12 mouse cellular contexts compared by ENCODE assay signal in genomic region chr4:107817463-107817862, GRCm38 (mm10). TPM values are rescaled to one million over a fixed set of nuclear protein-coding genes. Genes with fewer than 3 reads are reported as not detected.
DNase-seq lines count a peak whose midpoint lies in the region; ATAC-seq and TF ChIP-seq lines count a peak whose summit lies in the region.
"Had no signal": no experiment of that assay in that cellular context is flagged by ENCODE, and none has a peak within 500 bp of the region (broad histone marks: within the 10 kb centered on the region; RNA-seq: fewer than 3 reads in every experiment).

No protein-coding gene starts in this region.

- DNase-seq in kidney, postnatal 4 days, result peak; percentile 42 to 56
- peak; percentile 51 for DNase-seq in cerebellum, adult 8-10 months
- DNase-seq in midbrain, embryonic 10.5 days (ENCODE audit: low spot score), result no peak
- no peak for DNase-seq in heart, adult 11 months
- DNase-seq in ovary, postnatal 36 days (ENCODE audit: low spot score), result no peak
- no peak for DNase-seq in kidney, adult 2 months
- DNase-seq: heart, postnatal 36 days had no signal

- peaks cover 11% of the 10 kb centered on the region for H3K4me1 ChIP-seq in kidney, embryonic 16.5 days (ENCODE audit: insufficient read depth, low read length)
- peaks cover 88% of the 10 kb centered on the region for H3K4me1 ChIP-seq in forebrain, embryonic 16.5 days (replicated peaks; ENCODE audit: control insufficient read depth, insufficient read depth, low read length)
- H3K4me1 ChIP-seq in midbrain, embryonic 10.5 days, result peaks cover 77% of the 10 kb centered on the region
- no peaks in the 10 kb centered on the region for H3K4me1 ChIP-seq in kidney, adult 2 months (ENCODE audit: control insufficient read depth, insufficient read depth, low read length)

- ATAC-seq in kidney, embryonic 16.5 days (ENCODE audit: low FRiP score, low TSS enrichment), result no peak
- ATAC-seq in forebrain, embryonic 16.5 days, result peak; percentile 78
- ATAC-seq: activated CD4-positive, CD25-positive, alpha-beta regulatory T cell, adult 4 months had no signal

- H3K27ac ChIP-seq in kidney, embryonic 16.5 days (ENCODE audit: low read length), result no peak overlapping the region
- peak overlapping the region; percentile 76 for H3K27ac ChIP-seq in forebrain, embryonic 16.5 days (ENCODE audit: low read length)
- H3K27ac ChIP-seq in midbrain, embryonic 10.5 days (replicated peaks), result peak overlapping the region; percentile 75
- no peak overlapping the region for H3K27ac ChIP-seq in kidney, adult 2 months (ENCODE audit: insufficient read depth, low read depth, low read length)
- H3K27ac ChIP-seq: embryonic facial prominence, embryonic 13.5 days had no signal

- no peak for TF ChIP-seq CTCF in kidney, adult 2 months (conservative IDR thresholded peaks at IDR 0.05; ENCODE audit: insufficient read depth, insufficient read length, low read depth, low read length)

- no peak for TF ChIP-seq POLR2A in kidney, adult 2 months (IDR thresholded peaks at IDR 0.05; ENCODE audit: low read depth, low read length)

- no peak overlapping the region for H3K9ac ChIP-seq in kidney, embryonic 16.5 days (replicated peaks; ENCODE audit: low read length)
- H3K9ac ChIP-seq in forebrain, embryonic 16.5 days (replicated peaks; ENCODE audit: low read depth, low read length), result 0 out of 2 replicates have a peak overlapping the region, but pooled peaks have one; percentile 12
- H3K9ac ChIP-seq: embryonic facial prominence, embryonic 13.5 days had no signal

- H3K4me2 ChIP-seq in kidney, embryonic 16.5 days (replicated peaks; ENCODE audit: low read depth, low read length), result no peak overlapping the region
- H3K4me2 ChIP-seq in forebrain, embryonic 16.5 days (ENCODE audit: low read length), result no peak overlapping the region
- H3K4me2 ChIP-seq: embryonic facial prominence, embryonic 13.5 days had no signal

- H3K27me3 ChIP-seq in kidney, embryonic 16.5 days (ENCODE audit: insufficient read depth, low read length), result no peaks in the 10 kb centered on the region
- H3K27me3 ChIP-seq in forebrain, embryonic 16.5 days (replicated peaks; ENCODE audit: control insufficient read depth, insufficient read depth, low read length), result no peaks in the 10 kb centered on the region
- H3K27me3 ChIP-seq in midbrain, embryonic 10.5 days (ENCODE audit: low read depth, poor library complexity, severe bottlenecking), result no peaks in the 10 kb centered on the region
- no peaks in the 10 kb centered on the region for H3K27me3 ChIP-seq in kidney, adult 2 months (replicated peaks; ENCODE audit: control insufficient read depth, insufficient read depth, low read length)
- H3K27me3 ChIP-seq: CH12.LX; embryonic facial prominence, embryonic 13.5 days had no signal

- H3K9me3 ChIP-seq in kidney, embryonic 16.5 days (ENCODE audit: low read length), result no peaks in the 10 kb centered on the region
- H3K9me3 ChIP-seq in forebrain, embryonic 16.5 days (ENCODE audit: control insufficient read depth, low read length), result no peaks in the 10 kb centered on the region
- H3K9me3 ChIP-seq in midbrain, embryonic 10.5 days (replicated peaks), result no peaks in the 10 kb centered on the region
- H3K9me3 ChIP-seq: embryonic facial prominence, embryonic 13.5 days had no signal

- no peak overlapping the region for H3K4me3 ChIP-seq in kidney, embryonic 16.5 days (ENCODE audit: low read length)
- no peak overlapping the region for H3K4me3 ChIP-seq in forebrain, embryonic 16.5 days (replicated peaks; ENCODE audit: low read length)
- no peak overlapping the region for H3K4me3 ChIP-seq in midbrain, embryonic 10.5 days
- H3K4me3 ChIP-seq in kidney, adult 2 months (ENCODE audit: insufficient read depth, low read depth, low read length), result no peak overlapping the region
- H3K4me3 ChIP-seq: embryonic facial prominence, embryonic 13.5 days had no signal

- 58% methylated on average over 5 of the region's 6 CpGs for WGBS in kidney, embryonic 16.5 days
- 11% methylated on average over 6 of the region's 6 CpGs for WGBS in forebrain, embryonic 16.5 days
- 71% methylated on average over 6 of the region's 6 CpGs for WGBS in midbrain, embryonic 10.5 days
- 72% methylated on average over 6 of the region's 6 CpGs for whole genome bisulfite sequencing in kidney, adult 2 months

- H3K36me3 ChIP-seq in kidney, embryonic 16.5 days (ENCODE audit: insufficient read depth, low read length), result no peaks in the 10 kb centered on the region
- H3K36me3 ChIP-seq in forebrain, embryonic 16.5 days (ENCODE audit: control insufficient read depth, insufficient read depth), result 0 out of 2 replicates have a peak, but pooled peaks cover 3% of the 10 kb centered on the region
- peaks cover 56% of the 10 kb centered on the region for H3K36me3 ChIP-seq in midbrain, embryonic 10.5 days
- H3K36me3 ChIP-seq in kidney, adult 2 months (ENCODE audit: control insufficient read depth, insufficient read depth, low read length), result no peaks in the 10 kb centered on the region
- H3K36me3 ChIP-seq: embryonic facial prominence, embryonic 13.5 days had no signal

RNA-seq across cellular contexts. Expression of gene Lrp8, which starts 15.4 kb away (rescaled TPM):
- 1.1 and 1.2 TPM in 2 replicates for polyA plus RNA-seq in kidney, embryonic 16.5 days (2015; fragmentation: Nextera tagmentation; extraction: Ambion mirVana)
- polyA plus RNA-seq in forebrain, embryonic 16.5 days (2015; fragmentation: Nextera tagmentation; extraction: Ambion mirVana), result 70.4 and 71.8 TPM in 2 replicates
- 10.4 and 15.0 TPM in 2 replicates for polyA plus RNA-seq in midbrain, embryonic 10.5 days (2016; fragmentation: Nextera tagmentation; extraction: Ambion mirVana)
- 2.8 and 3.6 TPM in 2 replicates for polyA plus RNA-seq in kidney, adult 2 months (2012; rRNA removed)

Comparison
In these comparisons a context has a peak if more than half of its experiments do, and no peak if none do; other contexts are left out.
1. DNase-seq: peak in kidney, postnatal 4 days (2 of 2) and cerebellum, adult 8-10 months (single experiment); none in midbrain, embryonic 10.5 days (single experiment), heart, adult 11 months (single experiment), ovary, postnatal 36 days (single experiment) and kidney, adult 2 months (single experiment).
2. H3K27ac ChIP-seq: peak in forebrain, embryonic 16.5 days (single experiment) and midbrain, embryonic 10.5 days (single experiment); none in kidney, embryonic 16.5 days (single experiment) and kidney, adult 2 months (single experiment).